Mouse (Mus musculus) gastrocnemius, postnatal 25 days (tissue): ENCODE data around the gene Zfp865. TPM values are rescaled to one million over a fixed set of nuclear protein-coding genes. Genes with fewer than 3 reads are reported as not detected.
A peak's percentile ranks its signal among the peaks of the same experiment; 100 is the strongest.
"Not testable (repeated sequence)": the region's sequence is repeated elsewhere in the genome, so short reads cannot be mapped to it uniquely, and the experiment has no call there.

Experiments used
- DNase-seq: peaks from one replicate; pipeline ENCODE4 v3.0.0; 2022
- total RNA-seq, 2 experiments: library from RNA; stranded (reverse); gene quantifications; 1 replicate in 1 of 2; 2 replicates in 1 of 2; pipeline ENCODE4 v1.2.3; 2021

The Zfp865 gene
- total RNA-seq, 2 experiments from 2014 or later: 10.8 to 12.1 TPM

DNA sequence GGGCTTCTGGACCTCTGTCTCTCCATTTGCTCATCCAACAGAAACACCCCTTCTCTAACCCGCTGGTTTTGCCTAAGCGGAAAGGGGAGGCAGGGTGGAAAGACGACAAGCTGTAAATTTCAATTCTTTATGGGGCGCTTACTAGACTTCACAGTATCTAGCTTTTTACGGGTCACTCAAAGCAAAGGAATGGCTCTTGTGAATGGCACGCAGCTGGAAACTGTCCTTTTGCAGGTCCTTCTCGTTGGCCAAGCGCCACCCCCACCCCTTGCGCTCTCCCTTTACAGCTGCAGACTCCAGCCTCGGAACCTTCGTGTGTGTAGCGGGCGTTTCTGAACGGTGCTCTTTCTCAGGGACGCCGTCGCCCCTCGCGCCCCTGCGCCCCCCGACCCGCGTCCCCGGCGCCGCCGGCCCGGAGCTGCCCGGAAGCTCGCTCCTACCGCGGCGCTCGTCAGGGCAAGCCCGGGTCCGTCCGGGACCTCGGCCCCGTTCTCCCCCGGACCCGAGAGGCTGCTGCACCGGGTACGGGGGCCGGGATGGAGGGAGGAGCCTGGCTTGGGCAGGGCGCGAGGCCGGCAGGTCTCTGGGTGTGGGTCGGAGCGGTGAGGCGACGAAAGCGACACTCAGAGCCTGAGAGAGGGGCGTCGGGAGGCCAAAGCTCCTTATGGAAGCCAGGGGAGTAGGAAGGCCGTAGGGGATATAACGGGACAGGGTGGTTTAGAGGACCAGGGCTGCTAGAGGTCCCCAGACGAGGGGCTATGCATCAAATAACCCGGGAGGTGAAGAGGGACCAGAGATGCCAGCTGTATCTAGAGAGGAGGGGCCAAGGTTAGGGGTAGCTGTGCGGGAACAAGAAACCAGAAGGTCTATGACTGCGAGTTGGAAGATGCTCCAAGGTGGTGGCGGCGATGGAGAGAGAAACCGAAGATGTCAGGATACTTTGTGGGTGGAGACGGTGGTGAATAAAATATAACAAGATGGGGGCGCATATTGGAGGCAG is 31.3 kb downstream of the Zfp865 start, which contains the start of gene Zfp580:
Gene Zfp580 (plus strand): TSS at position 346 of the 1,000 bp plus-strand sequence.
- DNase-seq: peak; percentile 74

DNA sequence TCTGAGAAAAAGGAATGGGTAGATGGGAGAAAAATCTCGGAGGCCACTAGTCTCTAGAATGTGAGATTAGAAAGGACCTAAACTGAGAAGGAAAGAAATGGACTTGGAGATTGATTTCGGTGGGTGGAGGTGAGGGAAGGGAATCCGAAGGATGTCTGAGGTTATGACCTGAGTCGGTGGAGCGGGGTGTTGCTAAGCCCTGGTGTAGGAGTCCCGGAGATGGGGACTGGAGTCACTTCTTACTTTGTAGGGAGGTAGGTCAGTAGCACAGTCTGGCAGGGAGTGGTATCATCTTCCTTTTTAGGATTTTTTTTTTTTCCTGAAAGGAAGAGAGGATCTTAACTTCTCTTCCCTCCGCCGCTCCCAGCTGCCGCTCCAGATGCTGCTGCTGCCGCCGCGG is 32.3 kb downstream of the Zfp865 start:
- DNase-seq: no peak

DNA sequence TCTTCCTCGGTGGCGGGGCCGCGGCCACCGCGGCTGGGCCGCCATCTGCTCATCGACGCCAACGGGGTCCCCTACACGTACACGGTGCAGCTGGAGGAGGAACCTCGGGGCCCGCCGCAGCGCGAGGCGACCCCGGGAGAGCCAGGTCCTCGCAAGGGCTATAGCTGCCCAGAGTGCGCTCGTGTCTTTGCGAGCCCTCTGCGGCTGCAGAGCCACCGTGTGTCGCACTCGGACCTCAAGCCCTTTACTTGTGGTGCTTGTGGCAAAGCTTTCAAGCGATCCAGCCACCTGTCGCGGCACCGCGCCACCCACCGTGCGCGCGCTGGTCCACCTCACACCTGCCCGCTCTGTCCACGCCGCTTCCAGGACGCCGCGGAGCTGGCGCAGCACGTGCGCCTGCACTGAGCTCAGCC is 32.8 kb downstream of the Zfp865 start:
- DNase-seq: no peak

DNA sequence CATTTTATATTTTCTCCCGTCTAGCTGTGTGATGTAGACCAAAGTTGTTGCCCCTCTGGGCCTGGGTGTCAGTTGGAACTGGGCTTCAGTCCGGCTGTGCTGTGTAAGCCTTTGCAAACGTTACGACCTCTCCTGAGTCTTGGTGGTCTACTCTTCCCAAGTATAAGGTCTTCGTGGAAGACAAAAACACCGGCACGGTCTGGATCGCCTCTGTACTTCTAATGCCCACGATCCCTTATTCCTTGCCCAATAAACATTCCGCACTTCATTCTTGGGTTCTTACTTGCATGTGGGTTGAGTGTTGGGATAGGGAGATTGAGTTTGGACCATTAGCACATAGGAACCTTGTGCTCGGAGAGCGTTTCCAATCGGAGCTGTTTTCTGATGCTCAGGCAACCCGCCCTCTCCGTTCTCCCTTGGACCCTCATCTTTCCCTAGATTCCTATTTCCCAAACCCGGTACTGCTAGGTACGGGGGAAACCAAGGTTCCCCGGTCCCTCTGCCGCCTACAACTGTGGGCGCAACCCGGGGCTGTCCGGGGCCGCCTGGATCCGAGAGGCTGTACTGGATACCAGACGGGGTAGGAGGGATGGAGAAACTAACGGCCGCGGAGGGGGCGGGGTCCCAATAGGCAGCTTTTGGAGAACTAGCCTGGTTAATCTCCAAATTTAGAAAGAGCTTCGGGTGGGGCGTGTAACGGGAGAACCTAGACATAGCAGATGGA is 33.4 kb downstream of the Zfp865 start:
- no peak for DNase-seq

DNA sequence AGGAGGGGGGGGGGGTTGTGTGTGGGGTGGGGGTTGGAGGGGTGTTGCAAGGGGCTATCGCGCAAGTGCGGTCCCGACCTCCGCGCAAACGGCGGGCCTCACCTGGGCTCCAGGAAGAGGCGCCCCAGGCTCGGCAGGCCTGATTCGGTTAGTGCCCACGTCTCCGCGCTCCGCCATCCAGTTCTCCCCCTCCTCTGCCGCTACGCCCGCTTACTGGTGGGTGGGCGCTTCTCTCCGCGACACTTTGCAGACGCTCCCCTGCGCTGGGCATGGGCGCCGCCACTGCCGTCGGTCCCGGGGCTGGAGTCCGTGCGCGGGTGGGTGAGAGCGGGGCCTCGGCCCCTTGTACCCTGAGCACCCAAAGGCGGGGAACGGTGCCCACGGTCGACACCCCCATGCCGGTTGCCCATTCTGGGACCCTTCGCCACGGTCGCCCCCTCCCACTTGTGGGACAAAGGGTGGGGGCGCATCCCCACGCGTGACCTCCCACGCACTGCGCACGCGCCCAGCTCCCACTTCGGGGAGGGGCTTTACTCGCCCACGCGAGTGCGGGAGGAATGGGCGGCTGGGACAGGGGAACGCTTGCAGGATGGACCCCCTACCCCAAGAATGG is 36.6 kb downstream of the Zfp865 start:
- no peak for DNase-seq

DNA sequence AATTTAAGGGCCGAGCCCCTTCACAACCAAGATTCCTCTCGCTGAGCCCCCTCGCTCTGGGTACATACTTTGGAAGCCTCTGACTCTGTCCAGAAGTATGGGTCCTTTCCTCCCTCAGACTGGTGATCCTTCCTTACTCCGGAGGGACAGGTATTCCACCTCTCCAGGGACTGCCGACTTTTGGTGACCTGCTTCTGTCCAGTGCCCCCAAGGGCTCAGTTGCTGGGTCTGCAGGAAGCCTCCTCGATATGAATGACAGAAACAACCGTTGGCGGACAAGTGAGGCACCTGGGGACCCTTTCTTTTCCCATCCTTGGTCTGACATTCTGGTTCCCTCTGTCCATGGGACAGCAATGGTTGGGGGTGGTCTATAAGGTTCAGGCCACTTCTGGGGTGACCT is 37.2 kb downstream of the Zfp865 start:
- no peak for DNase-seq

DNA sequence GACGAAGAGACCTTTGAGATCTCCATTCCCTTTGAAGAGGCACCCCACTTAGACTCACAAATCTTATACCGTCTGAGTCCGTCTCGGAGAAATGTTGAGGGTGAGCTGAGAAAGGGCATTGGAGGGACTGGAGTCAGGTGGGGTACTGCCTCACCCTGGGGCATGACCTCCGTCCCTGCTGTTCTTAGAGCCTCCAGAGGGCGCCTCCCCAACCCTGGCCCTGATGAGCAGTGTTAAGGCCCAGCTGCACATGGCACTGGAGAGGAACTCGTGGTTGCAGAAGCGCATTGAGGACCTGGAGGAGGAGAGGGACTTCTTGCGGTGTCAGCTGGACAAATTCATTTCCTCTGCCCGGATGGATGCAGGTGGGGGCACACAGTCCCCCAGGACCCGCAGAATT is 37.6 kb downstream of the Zfp865 start:
- no peak for DNase-seq

DNA sequence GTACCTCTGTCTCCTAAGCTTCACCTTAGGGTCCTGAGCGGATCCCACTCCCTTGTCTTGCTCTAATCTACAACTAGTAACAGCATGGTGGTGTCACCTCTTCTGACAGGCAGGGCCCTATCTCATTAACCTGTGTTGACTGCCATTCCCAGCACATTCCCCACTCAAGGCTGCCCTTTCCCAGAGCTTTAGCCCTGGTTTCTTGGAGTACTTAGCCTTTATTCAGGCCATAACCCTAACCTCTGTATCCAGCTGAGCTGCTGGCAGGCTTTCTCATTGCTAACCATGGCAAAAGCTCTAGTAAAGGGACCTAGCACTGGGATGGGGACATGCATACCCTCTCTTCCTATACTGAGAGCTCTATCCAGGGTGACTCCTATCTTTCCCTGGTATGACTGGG is 38.5 kb downstream of the Zfp865 start:
- DNase-seq: no peak

DNA sequence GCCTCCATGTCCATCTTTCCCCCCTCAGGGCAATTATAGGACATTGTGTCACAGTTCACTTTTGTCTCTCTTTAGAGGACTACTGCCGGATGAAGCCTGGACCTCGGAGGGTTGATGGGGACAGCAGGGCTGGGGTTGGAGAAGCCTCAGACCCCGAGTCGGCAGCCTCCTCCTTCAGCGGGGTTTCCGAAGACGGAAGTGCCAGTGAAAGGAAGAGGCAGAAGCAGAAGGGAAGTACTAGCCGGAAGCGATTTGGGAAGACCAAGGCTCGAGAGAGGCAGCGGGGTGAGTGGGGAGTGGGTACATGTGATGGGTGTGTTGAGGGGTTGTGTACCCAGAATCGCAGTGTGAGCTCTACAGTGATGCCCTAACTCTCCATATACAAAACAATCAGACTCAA is 39.2 kb downstream of the Zfp865 start:
- DNase-seq: no peak

DNA sequence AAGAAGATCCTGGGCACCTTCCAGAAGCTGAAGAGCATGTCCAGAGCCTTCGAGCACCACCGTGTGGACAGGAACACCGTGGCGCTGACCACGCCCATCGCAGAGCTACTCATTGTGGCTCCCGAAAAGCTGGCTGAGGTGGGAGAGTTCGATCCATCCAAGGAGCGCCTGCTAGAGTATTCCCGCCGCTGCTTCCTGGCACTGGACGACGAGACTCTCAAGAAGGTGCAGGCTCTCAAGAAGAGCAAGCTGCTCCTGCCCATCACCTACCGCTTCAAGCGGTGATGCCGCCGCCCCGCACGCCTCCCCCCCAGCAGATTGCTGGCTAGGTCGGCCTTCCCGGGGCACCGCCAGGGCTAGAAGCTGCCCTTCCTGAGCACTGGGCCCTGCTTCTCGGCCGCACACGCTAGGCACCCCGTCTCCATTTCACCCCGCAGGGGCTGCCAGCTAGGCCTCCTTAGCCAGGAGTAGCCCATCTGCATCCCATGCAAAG is 40.1 kb downstream of the Zfp865 start:
- DNase-seq: peak; percentile 60

DNA sequence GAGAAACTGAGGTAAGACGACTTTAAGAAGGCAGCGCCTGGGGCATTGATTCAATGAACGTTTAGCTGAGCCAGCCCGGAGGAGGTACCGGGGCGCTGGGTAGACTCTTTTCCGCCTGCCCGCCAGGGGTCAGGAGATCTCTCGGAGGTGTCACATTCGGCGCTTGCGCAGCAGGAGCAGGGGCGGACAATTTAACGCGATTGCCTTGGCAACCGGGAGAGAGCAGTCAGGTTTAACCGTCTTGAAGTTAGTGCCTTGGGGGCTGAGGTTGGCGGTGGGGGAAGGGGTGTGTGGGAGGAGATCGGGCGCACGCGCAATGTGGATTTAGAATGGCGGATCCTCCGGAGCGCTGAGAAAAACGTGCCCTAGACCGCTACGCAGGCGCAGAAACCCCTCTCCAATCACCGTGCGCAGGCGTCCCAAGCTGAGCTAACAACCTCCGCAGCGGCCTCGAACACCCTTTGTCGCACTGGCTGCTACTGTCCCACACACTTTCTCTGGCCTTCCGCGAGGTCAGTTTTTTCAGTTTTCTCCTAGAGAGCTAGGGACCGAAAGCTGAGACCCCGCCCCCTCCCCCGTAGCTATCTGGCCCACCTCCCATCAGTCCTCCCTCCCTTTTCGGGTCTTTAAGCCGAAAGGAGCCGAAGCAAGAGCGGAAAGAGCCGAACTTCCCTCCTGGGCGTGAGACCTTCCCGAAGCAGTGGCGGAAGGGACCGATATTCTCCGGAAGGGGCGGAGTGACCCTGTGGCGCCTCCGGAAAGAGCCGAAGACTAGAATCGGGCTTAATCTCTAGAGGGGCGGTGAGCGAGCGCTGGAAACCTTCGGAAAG is 41.0 kb downstream of the Zfp865 start:
- DNase-seq: peak; percentile 95

DNA sequence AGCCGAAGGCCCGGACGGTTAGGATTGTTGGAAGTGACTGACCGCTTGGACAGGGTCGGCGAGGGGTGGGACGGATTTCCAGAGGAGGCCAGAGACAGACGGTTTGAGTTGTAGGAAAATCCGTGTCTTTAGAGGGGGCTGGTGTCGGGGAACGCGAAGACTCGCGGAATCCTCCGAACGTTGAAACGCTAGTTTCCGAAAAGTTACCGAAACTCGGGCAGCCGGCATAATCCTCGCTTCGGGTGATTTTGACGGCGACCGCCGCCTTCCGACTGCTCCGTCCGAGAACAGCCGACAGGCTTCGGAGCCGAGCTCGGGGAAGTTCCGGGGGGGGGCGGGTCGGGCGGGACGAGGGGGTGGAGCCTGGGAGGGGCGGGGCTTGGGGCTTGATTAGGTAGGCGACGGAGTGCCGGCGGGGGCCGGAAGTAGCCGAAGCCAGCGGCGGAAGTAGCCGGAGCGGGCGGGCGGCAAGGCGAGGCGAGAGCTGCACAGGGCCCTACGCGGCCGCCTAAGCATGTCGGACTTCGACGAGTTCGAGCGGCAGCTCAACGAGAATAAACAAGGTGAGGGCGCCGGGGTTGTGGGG is 41.7 kb downstream of the Zfp865 start, which contains the start of gene U2af2:
Gene U2af2 (plus strand): TSS at position 370 of the 586 bp plus-strand sequence.
- DNase-seq: peak; percentile 94

DNA sequence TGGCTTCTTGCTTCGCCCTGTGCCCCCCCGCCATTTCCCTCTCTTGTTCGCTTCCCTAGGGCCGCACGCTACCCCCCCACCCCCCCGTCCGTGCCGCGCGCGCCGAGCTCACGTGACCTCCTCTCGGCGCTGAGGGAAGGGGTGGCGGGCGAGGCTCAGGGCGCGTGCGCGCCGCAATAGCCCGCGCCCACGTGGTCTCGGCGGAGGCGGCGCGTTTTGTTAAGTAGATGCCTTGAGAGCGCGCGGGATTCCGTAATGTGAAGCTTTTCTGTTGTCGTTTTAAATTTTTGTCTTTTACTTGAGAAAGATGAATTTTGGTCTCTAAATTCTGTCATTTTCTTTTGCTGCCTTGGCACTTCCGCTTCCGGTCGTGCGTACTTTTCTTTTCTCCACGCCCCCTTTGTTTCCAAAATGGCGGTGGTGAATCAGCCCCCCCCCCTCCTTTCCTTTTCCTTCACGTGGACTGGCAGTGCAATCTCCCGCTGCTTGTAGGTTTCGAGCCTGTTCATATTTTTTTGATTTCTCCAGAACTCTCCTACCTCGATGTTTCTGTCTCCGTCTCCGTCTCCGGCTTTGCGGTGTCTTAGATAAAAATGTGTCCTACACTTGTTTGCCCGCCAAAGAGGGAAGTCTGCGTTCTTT is 42.3 kb downstream of the Zfp865 start:
- DNase-seq: no peak

DNA sequence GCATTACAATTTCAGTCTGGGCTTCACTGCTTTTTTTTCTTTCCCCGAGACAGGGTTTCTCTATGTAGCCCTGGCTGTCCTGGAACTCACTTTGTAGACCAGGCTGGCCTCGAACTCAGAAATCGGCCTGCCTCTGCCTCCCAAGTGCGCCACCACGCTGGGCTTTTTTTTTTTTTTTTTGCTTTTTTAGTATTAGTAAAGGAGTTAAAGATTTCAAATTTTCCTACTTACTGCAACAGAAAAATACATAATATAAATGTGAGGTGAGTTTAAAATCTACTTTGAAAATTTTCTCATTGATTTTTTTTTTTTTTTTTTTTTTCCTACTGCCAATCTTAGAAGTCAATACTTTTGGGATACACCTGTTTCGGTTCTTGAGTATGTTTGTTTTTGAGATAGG is 44.7 kb downstream of the Zfp865 start:
- no peak for DNase-seq

DNA sequence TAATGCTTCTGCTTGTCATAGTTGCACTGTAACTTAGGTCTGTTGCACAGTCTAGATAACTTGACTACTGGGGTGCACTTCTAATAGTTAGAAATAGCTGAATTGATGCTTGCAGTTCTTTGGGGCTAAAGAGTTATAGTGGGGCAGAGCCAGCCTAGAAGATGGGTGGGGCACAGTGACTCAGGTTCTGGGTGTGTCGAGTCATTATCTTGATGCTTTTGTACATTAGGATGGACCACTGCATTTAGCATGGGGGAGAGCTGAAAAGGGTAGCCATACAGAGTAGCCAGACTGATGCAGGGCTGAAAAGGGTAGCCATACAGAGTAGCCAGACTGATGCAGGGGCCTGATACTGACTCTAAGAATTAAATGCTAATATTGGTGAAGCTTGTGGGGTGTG is 53.4 kb downstream of the Zfp865 start:
- DNase-seq: no peak

DNA sequence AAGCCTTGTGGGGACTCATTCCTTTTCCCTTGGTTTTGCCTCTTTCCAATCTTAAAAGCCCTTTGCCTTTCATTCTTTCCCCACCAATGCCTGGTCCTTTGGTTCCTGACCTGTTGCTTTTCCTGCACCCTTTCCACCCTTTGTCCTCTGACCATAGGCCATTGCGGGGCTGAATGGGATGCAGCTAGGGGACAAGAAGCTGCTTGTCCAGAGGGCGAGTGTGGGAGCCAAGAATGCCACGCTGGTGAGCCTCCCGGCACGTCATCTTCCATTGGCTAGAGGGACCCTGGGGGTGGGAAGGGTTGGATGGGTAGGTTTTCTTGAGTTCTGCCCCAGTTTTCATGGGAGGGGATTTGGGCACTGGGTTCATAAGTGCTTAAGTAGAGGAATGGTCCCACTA is 54.8 kb downstream of the Zfp865 start:
- DNase-seq: no peak

DNA sequence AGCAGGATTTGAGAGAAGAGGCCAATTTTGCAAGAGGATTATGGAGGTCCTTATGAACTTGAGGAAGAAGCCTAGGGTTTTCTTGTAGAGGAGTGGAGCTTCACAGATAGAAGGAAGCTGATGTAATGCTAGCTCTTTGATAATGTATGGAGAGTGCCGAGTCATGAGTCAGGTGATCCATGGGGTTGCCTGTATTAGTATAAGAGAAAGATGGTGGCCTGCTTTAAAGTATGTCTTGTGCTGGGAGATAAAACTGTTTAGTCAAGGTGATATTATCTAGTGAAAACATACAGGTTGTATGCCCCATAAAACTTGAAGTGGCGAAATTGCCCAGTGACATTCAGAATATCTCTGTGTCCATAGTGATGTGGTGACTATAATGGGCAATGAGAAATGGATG is 56.8 kb downstream of the Zfp865 start:
- no peak for DNase-seq

DNA sequence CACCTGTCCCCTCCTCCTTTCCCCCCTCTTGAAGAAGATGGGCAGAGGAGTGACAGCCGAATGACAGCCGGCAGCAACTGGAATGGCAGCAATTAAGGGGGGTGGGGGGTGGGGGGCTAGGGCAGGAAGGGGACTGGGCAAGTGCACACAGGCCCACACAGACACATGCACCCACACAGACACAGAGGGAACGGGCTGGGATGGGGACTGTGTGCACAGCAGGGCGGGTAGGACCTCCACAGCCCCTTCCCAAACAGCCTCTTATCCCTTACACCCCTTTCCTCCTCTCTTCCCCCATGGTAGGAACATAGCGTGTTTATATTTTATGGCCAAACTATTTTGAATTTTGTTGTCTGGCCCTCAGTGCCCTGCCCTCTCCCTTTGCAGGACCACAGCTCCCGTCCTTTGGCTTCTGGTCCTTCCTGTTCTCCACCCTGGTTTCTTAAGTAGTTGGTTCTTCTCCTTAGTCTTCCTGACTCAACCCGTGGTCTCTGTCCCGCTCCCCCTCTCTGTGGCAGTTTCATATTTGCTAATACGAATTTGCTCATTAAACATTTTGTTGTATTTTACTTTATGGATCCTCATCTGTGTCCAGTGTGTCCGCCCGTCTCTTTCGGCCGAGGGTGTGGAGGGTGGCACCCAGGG is 59.3 kb downstream of the Zfp865 start:
- DNase-seq: not testable (repeated sequence)

DNA sequence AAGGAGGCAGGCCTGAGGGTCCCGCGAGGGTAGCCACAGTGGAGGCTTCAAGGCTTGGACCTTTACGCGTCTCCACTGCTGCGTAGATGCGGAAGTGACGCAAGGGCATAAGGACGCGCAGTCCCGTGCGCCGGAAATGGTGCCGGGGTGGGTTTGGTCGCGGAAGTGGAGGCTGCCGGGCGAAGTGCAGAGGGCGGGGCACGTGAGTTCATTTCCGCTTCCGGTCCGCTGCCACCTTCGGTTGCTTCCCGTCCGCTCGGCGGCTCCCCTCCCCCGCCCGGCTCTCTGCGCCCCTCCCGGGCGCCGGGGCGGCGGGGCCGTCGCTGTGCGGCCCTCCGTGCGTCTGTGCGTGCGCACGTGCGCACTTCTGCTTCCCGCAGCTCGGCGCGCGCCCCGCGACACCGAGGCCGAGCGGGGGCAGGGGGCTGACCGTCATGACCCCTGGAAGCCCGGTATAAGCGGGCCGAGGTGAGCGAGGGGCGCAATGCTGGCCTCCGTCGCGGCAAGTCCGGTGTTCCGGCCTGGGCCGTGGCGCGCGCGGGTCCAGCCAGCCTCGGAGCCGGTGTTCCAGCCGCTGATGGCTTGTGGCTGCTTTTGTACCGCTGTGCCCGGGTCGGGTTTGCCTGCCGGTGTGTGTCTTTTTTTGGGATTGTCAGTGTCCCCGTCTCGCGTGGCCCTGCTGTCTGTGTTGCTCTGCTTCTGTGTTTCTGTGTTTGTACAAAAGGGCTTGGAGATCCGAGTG is 60.0 kb downstream of the Zfp865 start, which contains the start of gene Epn1:
Gene Epn1 (plus strand): TSS at position 226 of the 742 bp plus-strand sequence.
- DNase-seq: peak; percentile 96
